Mouse (Mus musculus) natural killer cell, adult 2 months (primary cell): ENCODE results near the gene Sox1.

Source experiments
- DNase-seq, 2 experiments: peaks; one replicate each; pipeline ENCODE4 v3.0.0; 2022; ENCODE audit warnings: low spot score in 2 of 2

The Sox1 gene

GRCm38 (mm10) chr8:12425906-12426305 lies 30.8 kb downstream of the Sox1 start:
- DNase-seq, result no peak

- DNase-seq, result no peak
Observed at GRCm38 (mm10) chr8:12427346-12427745, 32.3 kb downstream of the Sox1 start.

- DNase-seq, result no peak
Observed at GRCm38 (mm10) chr8:12427886-12428799, 33.0 kb downstream of the Sox1 start.

GRCm38 (mm10) chr8:12428931-12429330 lies 33.8 kb downstream of the Sox1 start:
- DNase-seq, result no peak

GRCm38 (mm10) chr8:12429601-12430172 lies 34.6 kb downstream of the Sox1 start:
- DNase-seq, result no peak

- no peak for DNase-seq
Observed at GRCm38 (mm10) chr8:12430173-12430899, 35.2 kb downstream of the Sox1 start.

GRCm38 (mm10) chr8:12430900-12431737 lies 36.0 kb downstream of the Sox1 start:
- DNase-seq, result no peak

- no peak for DNase-seq
Observed at GRCm38 (mm10) chr8:12431738-12432055, 36.6 kb downstream of the Sox1 start.

GRCm38 (mm10) chr8:12432546-12432945 lies 37.5 kb downstream of the Sox1 start:
- DNase-seq, result no peak

- DNase-seq, result no peak
Observed at GRCm38 (mm10) chr8:12434771-12435170, 39.7 kb downstream of the Sox1 start.

- DNase-seq, result no peak
Observed at GRCm38 (mm10) chr8:12438021-12438420, 42.9 kb downstream of the Sox1 start.

GRCm38 (mm10) chr8:12439044-12439443 lies 43.9 kb downstream of the Sox1 start:
- DNase-seq, result no peak

GRCm38 (mm10) chr8:12439846-12440245 lies 44.8 kb downstream of the Sox1 start:
- no peak for DNase-seq

GRCm38 (mm10) chr8:12440997-12441396 lies 45.9 kb downstream of the Sox1 start:
- DNase-seq, result no peak

GRCm38 (mm10) chr8:12445258-12445657 lies 50.2 kb downstream of the Sox1 start:
- no peak for DNase-seq

GRCm38 (mm10) chr8:12445926-12446680 lies 51.0 kb downstream of the Sox1 start:
- no peak for DNase-seq
